30 mouse cellular contexts compared by ENCODE assay signal in genomic region chr1:140415761-140416160, GRCm38 (mm10).
A peak's percentile ranks its signal among the peaks of the same experiment; 100 is the strongest.
DNase-seq lines count a peak whose midpoint lies in the region; ATAC-seq and TF ChIP-seq lines count a peak whose summit lies in the region.
"Had no signal": no experiment of that assay in that cellular context is flagged by ENCODE, and none has a peak within 500 bp of the region (broad histone marks: within the 10 kb centered on the region; RNA-seq: fewer than 3 reads in every experiment).

No protein-coding gene starts in this region.

- peak; percentile 83 for TF ChIP-seq EP300 in liver, postnatal 0 days (IDR thresholded peaks at IDR 0.05; ENCODE audit: low read depth)

- no peak overlapping the region for H3K9ac ChIP-seq in liver, adult 2 months (ENCODE audit: low read depth, low read length)
- H3K9ac ChIP-seq in liver, embryonic 12.5 days, result no peak overlapping the region
- H3K9ac ChIP-seq in intestine, embryonic 14.5 days (ENCODE audit: low read length), result no peak overlapping the region
- H3K9ac ChIP-seq in liver, postnatal 0 days (replicated peaks), result no peak overlapping the region
- H3K9ac ChIP-seq: embryonic facial prominence, embryonic 13.5 days; heart, embryonic 13.5 days; hindbrain, embryonic 15.5 days; limb, embryonic 13.5 days; neural tube, embryonic 15.5 days had no signal

- H3K36me3 ChIP-seq in liver, adult 2 months (ENCODE audit: control insufficient read depth, insufficient read depth, low read length), result no peaks in the 10 kb centered on the region
- no peaks in the 10 kb centered on the region for H3K36me3 ChIP-seq in liver, embryonic 12.5 days
- no peaks in the 10 kb centered on the region for H3K36me3 ChIP-seq in intestine, embryonic 14.5 days (ENCODE audit: control insufficient read depth, insufficient read depth, low read length)
- H3K36me3 ChIP-seq in liver, postnatal 0 days (replicated peaks; ENCODE audit: insufficient read depth, low read length), result no peaks in the 10 kb centered on the region
- H3K36me3 ChIP-seq: embryonic facial prominence, embryonic 13.5 days; heart, embryonic 13.5 days; hindbrain, embryonic 15.5 days; limb, embryonic 13.5 days; neural tube, embryonic 15.5 days had no signal

- H3K27ac ChIP-seq in liver, adult 2 months (replicated peaks; ENCODE audit: insufficient read depth, low read depth, low read length), result 0 out of 2 replicates have a peak overlapping the region, but pooled peaks have one; percentile 17
- no peak overlapping the region for H3K27ac ChIP-seq in liver, embryonic 12.5 days
- H3K27ac ChIP-seq in intestine, embryonic 14.5 days (ENCODE audit: low read depth), result no peak overlapping the region
- peak overlapping the region; percentile 44 for H3K27ac ChIP-seq in liver, postnatal 0 days (ENCODE audit: low read depth)
- H3K27ac ChIP-seq: embryonic facial prominence, embryonic 13.5 days; heart, embryonic 13.5 days; hindbrain, embryonic 15.5 days; layer of hippocampus, adult 2 months; limb, embryonic 13.5 days; macrophage; neural tube, embryonic 15.5 days had no signal

- TF ChIP-seq CTCF in liver, adult 2 months (IDR thresholded peaks at IDR 0.05; ENCODE audit: low read depth, low read length), result no peak
- no peak for TF ChIP-seq CTCF in liver, postnatal 0 days (IDR thresholded peaks at IDR 0.05; ENCODE audit: low read depth)

- no peaks in the 10 kb centered on the region for H3K27me3 ChIP-seq in liver, adult 2 months (ENCODE audit: control insufficient read depth, insufficient read depth, low read length)
- no peaks in the 10 kb centered on the region for H3K27me3 ChIP-seq in liver, embryonic 12.5 days (replicated peaks)
- no peaks in the 10 kb centered on the region for H3K27me3 ChIP-seq in intestine, embryonic 14.5 days (replicated peaks; ENCODE audit: control insufficient read depth, insufficient read depth, low read length)
- no peaks in the 10 kb centered on the region for H3K27me3 ChIP-seq in liver, postnatal 0 days (ENCODE audit: insufficient read depth, low read length)
- H3K27me3 ChIP-seq: embryonic facial prominence, embryonic 13.5 days; heart, embryonic 13.5 days; hindbrain, embryonic 15.5 days; limb, embryonic 13.5 days; neural tube, embryonic 15.5 days had no signal

- WGBS in liver, adult 2 months, result 20% methylated on average over 1 of the region's 1 CpGs
- 44% methylated on average over 1 of the region's 1 CpGs for WGBS in liver, embryonic 12.5 days (ENCODE audit: insufficient replicate concordance)
- 41% methylated on average over 1 of the region's 1 CpGs for WGBS in intestine, embryonic 14.5 days
- WGBS in liver, postnatal 0 days (ENCODE audit: insufficient replicate concordance), result 42% methylated on average over 1 of the region's 1 CpGs

- H3K4me1 ChIP-seq in liver, adult 2 months (ENCODE audit: control insufficient read depth, insufficient read depth, low read length), result peaks cover 5% of the 10 kb centered on the region; the same call in 1 of the 2 replicates
- H3K4me1 ChIP-seq in liver, embryonic 12.5 days, result no peaks in the 10 kb centered on the region
- no peaks in the 10 kb centered on the region for H3K4me1 ChIP-seq in intestine, embryonic 14.5 days (replicated peaks; ENCODE audit: control insufficient read depth, insufficient read depth, low read length)
- H3K4me1 ChIP-seq in liver, postnatal 0 days (ENCODE audit: insufficient read depth), result no peaks in the 10 kb centered on the region
- H3K4me1 ChIP-seq: embryonic facial prominence, embryonic 13.5 days; heart, embryonic 13.5 days; hindbrain, embryonic 15.5 days; limb, embryonic 13.5 days; neural tube, embryonic 15.5 days had no signal

- no peak for ATAC-seq in liver, embryonic 12.5 days
- ATAC-seq in intestine, embryonic 14.5 days (replicated peaks; ENCODE audit: low FRiP score, low TSS enrichment, low read depth), result 0 out of 2 replicates have a peak, but pooled peaks have one; percentile 72
- peak; percentile 97 for ATAC-seq in liver, postnatal 0 days
- ATAC-seq in frontal cortex, adult (ENCODE audit: low TSS enrichment), result no peak
- ATAC-seq: activated CD4-positive, CD25-positive, alpha-beta regulatory T cell, adult 4 months; forebrain, embryonic 16.5 days; inflammation-experienced regulatory T-cells, adult 6 months had no signal

- H3K79me2 ChIP-seq in liver, adult 2 months (ENCODE audit: control insufficient read depth, insufficient read depth, low read length), result no peaks in the 10 kb centered on the region

- no peak for TF ChIP-seq POLR2A in liver, adult 2 months (IDR thresholded peaks at IDR 0.05; ENCODE audit: extremely low read depth, insufficient read depth, low read length)

- no peak overlapping the region for H3K4me3 ChIP-seq in liver, adult 2 months (ENCODE audit: insufficient read depth, low read depth, low read length)
- no peak overlapping the region for H3K4me3 ChIP-seq in liver, embryonic 12.5 days
- no peak overlapping the region for H3K4me3 ChIP-seq in intestine, embryonic 14.5 days (ENCODE audit: low read depth, low read length)
- H3K4me3 ChIP-seq in liver, postnatal 0 days (ENCODE audit: low read depth, low read length), result no peak overlapping the region
- H3K4me3 ChIP-seq: embryonic facial prominence, embryonic 13.5 days; heart, embryonic 13.5 days; hindbrain, embryonic 15.5 days; layer of hippocampus, adult 2 months; limb, embryonic 13.5 days; neural tube, embryonic 15.5 days had no signal

- DNase-seq in liver, adult 2 months (ENCODE audit: extremely low read depth, low read depth, low spot score), result peak; percentile 99
- DNase-seq in Muller cell, postnatal 12 days (ENCODE audit: inconsistent ontology term), result peak; percentile 8
- no peak for DNase-seq in intestine, embryonic 14.5 days (ENCODE audit: low spot score)
- DNase-seq in liver, postnatal 0 days, result no peak
- DNase-seq: adrenal gland, adult 2 months; adrenal gland, postnatal 36 days; B cell, adult 2 months; cerebellum, adult 18-20 months; cerebellum, postnatal 10 days; heart, postnatal 10 days; lung, adult 2 months; lung, postnatal 10 days; midbrain, embryonic 14.5 days; retina, postnatal 1 day; right cerebral cortex, postnatal 14 days; spleen, adult 18-20 months; thymus, adult 2 months; thymus, postnatal 36 days had no signal

- H3K4me2 ChIP-seq in liver, embryonic 12.5 days, result no peak overlapping the region
- H3K4me2 ChIP-seq in intestine, embryonic 14.5 days (ENCODE audit: low read length), result no peak overlapping the region
- H3K4me2 ChIP-seq in liver, postnatal 0 days (ENCODE audit: low read depth, low read length), result no peak overlapping the region
- H3K4me2 ChIP-seq: embryonic facial prominence, embryonic 13.5 days; heart, embryonic 13.5 days; hindbrain, embryonic 15.5 days; limb, embryonic 13.5 days; neural tube, embryonic 15.5 days had no signal

- H3K9me3 ChIP-seq in liver, embryonic 12.5 days (replicated peaks), result no peaks in the 10 kb centered on the region
- no peaks in the 10 kb centered on the region for H3K9me3 ChIP-seq in intestine, embryonic 14.5 days (ENCODE audit: control insufficient read depth, low read length)
- no peaks in the 10 kb centered on the region for H3K9me3 ChIP-seq in liver, postnatal 0 days (ENCODE audit: low read length)
- H3K9me3 ChIP-seq: embryonic facial prominence, embryonic 13.5 days; heart, embryonic 13.5 days; hindbrain, embryonic 15.5 days; limb, embryonic 13.5 days; neural tube, embryonic 15.5 days had no signal

Comparison
In these comparisons a context has a peak if more than half of its experiments do, and no peak if none do; other contexts are left out.
1. DNase-seq: peak in liver, adult 2 months (single experiment) and Muller cell, postnatal 12 days (single experiment); none in intestine, embryonic 14.5 days (single experiment) and liver, postnatal 0 days (single experiment).
2. H3K27ac ChIP-seq: peak in liver, adult 2 months (single experiment) and liver, postnatal 0 days (single experiment); none in liver, embryonic 12.5 days (single experiment) and intestine, embryonic 14.5 days (single experiment).
3. ATAC-seq: peak in intestine, embryonic 14.5 days (single experiment) and liver, postnatal 0 days (single experiment); none in liver, embryonic 12.5 days (single experiment) and frontal cortex, adult (single experiment).